Mouse (Mus musculus): ENCODE data around the gene B3gnt2.

- TF ChIP-seq CTCF (IDR thresholded peaks at IDR 0.05; ENCODE audit: borderline replicate concordance, insufficient read depth, low read length) (no peak), POLR2A (IDR thresholded peaks at IDR 0.05; ENCODE audit: low read depth, low read length) (no peak)
Observed at GRCm38 (mm10) chr11:22763556-22764295, 97.0 kb downstream of the B3gnt2 start.

Measured in embryonic fibroblast, embryonic 13.5 days (primary cell).